Mouse (Mus musculus): ENCODE results near the gene Cyb561a3.

- TF ChIP-seq MAFK (IDR thresholded peaks at IDR 0.05; ENCODE audit: borderline replicate concordance, low read depth, low read length) = no peak
- no peak for TF ChIP-seq E2F4 (IDR thresholded peaks at IDR 0.05; ENCODE audit: borderline replicate concordance, low read depth, low read length)
- no peak for TF ChIP-seq EP300 (IDR thresholded peaks at IDR 0.05; ENCODE audit: low read depth in 1 of 2, low read length in 2 of 2)
- TF ChIP-seq CTCF (IDR thresholded peaks at IDR 0.05 in 2 of 3, conservative IDR thresholded peaks at IDR 0.05 in 1 of 3; ENCODE audit: control insufficient read depth in 1 of 3, insufficient read depth in 1 of 3, low read depth in 2 of 3, low read length in 3 of 3, poor library complexity in 1 of 3, severe bottlenecking in 1 of 3) = peak in 2 of 3 experiments; percentile 55 to 66; a peak in 5 of 6 replicates
- no peak for TF ChIP-seq BHLHE40 (IDR thresholded peaks at IDR 0.05; ENCODE audit: borderline replicate concordance, low read depth, low read length)
- no peak for TF ChIP-seq POLR2AphosphoS2 (IDR thresholded peaks at IDR 0.05; ENCODE audit: low read length)
- TF ChIP-seq USF2 (IDR thresholded peaks at IDR 0.05; ENCODE audit: borderline replicate concordance in 1 of 2, insufficient read depth in 1 of 2, low read depth in 1 of 2, low read length in 2 of 2) = no peak
- TF ChIP-seq POLR2A (IDR thresholded peaks at IDR 0.05; ENCODE audit: control insufficient read depth in 1 of 2, insufficient read depth in 1 of 2, low read depth in 1 of 2, low read length in 2 of 2, poor library complexity in 1 of 2) = no peak
These were observed 46.9 kb upstream of the Cyb561a3 start for GRCm38 (mm10) chr19:10530082-10530481.

Data from MEL (cell line).